In genomic region chr16:89973814-89974712, GRCm38 (mm10) we compare ENCODE assay signal across 19 mouse cellular contexts.
DNase-seq lines count a peak whose midpoint lies in the region; ATAC-seq lines count a peak whose summit lies in the region.
"Had no signal": no experiment of that assay in that cellular context is flagged by ENCODE, and none has a peak within 500 bp of the region (broad histone marks: within the 10 kb centered on the region; RNA-seq: fewer than 3 reads in every experiment).

No protein-coding gene starts in this region.

- WGBS in limb, embryonic 15.5 days: 55% methylated on average over 16 of the region's 16 CpGs
- WGBS in liver, embryonic 12.5 days (ENCODE audit: insufficient replicate concordance): 69% methylated on average over 16 of the region's 16 CpGs
- WGBS in intestine, embryonic 15.5 days: 74% methylated on average over 16 of the region's 16 CpGs

- H3K9me3 ChIP-seq in limb, embryonic 15.5 days: no peaks in the 10 kb centered on the region
- H3K9me3 ChIP-seq in liver, embryonic 12.5 days (replicated peaks): no peaks in the 10 kb centered on the region
- H3K9me3 ChIP-seq in intestine, embryonic 15.5 days: no peaks in the 10 kb centered on the region

- no peak for DNase-seq in frontal cortex, postnatal 10 days (ENCODE audit: low spot score in 2 of 2)
- peak; percentile 36 for DNase-seq in urinary bladder, adult 2 months (ENCODE audit: low spot score)
- DNase-seq in urinary bladder, postnatal 14 days (ENCODE audit: low spot score): no peak
- DNase-seq in B cell, adult 2 months: no peak
- DNase-seq: cerebellum, adult 11-12 months; cerebellum, postnatal 25 days; gastrocnemius, postnatal 25 days; kidney, adult 8-10 months; lung, adult 2 months; midbrain, embryonic 14.5 days had no signal

- H3K4me2 ChIP-seq in limb, embryonic 15.5 days: no peak overlapping the region
- H3K4me2 ChIP-seq in liver, embryonic 12.5 days: no peak overlapping the region
- no peak overlapping the region for H3K4me2 ChIP-seq in intestine, embryonic 15.5 days (replicated peaks)

- no peak overlapping the region for H3K9ac ChIP-seq in limb, embryonic 15.5 days
- no peak overlapping the region for H3K9ac ChIP-seq in liver, embryonic 12.5 days
- no peak overlapping the region for H3K9ac ChIP-seq in intestine, embryonic 15.5 days

- H3K4me1 ChIP-seq in limb, embryonic 15.5 days: peaks cover 5% of the 10 kb centered on the region; the same call in 1 of the 2 replicates
- H3K4me1 ChIP-seq in liver, embryonic 12.5 days: 0 out of 2 replicates have a peak, but pooled peaks cover 7% of the 10 kb centered on the region
- no peaks in the 10 kb centered on the region; the same call in 1 of the 2 replicates for H3K4me1 ChIP-seq in intestine, embryonic 15.5 days (replicated peaks)

- H3K27me3 ChIP-seq in limb, embryonic 15.5 days: no peaks in the 10 kb centered on the region
- H3K27me3 ChIP-seq in liver, embryonic 12.5 days (replicated peaks): no peaks in the 10 kb centered on the region
- no peaks in the 10 kb centered on the region for H3K27me3 ChIP-seq in intestine, embryonic 15.5 days (replicated peaks)

- ATAC-seq in frontal cortex, adult (ENCODE audit: low TSS enrichment): peak; percentile 36; the same call in 1 of the 2 replicates
- no peak for ATAC-seq in limb, embryonic 15.5 days (ENCODE audit: insufficient number of reproducible peaks, low FRiP score, low TSS enrichment, low read depth)
- ATAC-seq in liver, embryonic 12.5 days: no peak
- no peak; the same call in 1 of the 2 replicates for ATAC-seq in intestine, embryonic 15.5 days
- ATAC-seq: forebrain, embryonic 14.5 days; hindbrain, postnatal 0 days had no signal

- no peaks in the 10 kb centered on the region for H3K36me3 ChIP-seq in limb, embryonic 15.5 days
- no peaks in the 10 kb centered on the region for H3K36me3 ChIP-seq in liver, embryonic 12.5 days
- H3K36me3 ChIP-seq in intestine, embryonic 15.5 days: no peaks in the 10 kb centered on the region
- H3K36me3 ChIP-seq: G1E had no signal

- peak overlapping the region; percentile 34 for H3K27ac ChIP-seq in limb, embryonic 15.5 days
- H3K27ac ChIP-seq in liver, embryonic 12.5 days: no peak overlapping the region
- H3K27ac ChIP-seq in intestine, embryonic 15.5 days: no peak overlapping the region
- H3K27ac ChIP-seq: hindbrain, postnatal 0 days had no signal

- no peak overlapping the region for H3K4me3 ChIP-seq in limb, embryonic 15.5 days
- H3K4me3 ChIP-seq in liver, embryonic 12.5 days: no peak overlapping the region
- H3K4me3 ChIP-seq in intestine, embryonic 15.5 days (replicated peaks): no peak overlapping the region
- H3K4me3 ChIP-seq: erythroblast, embryonic 14.5 days; megakaryocyte, embryonic 14.5 days had no signal
